Mouse (Mus musculus) kidney, embryonic 15.5 days (tissue): Measurements from ENCODE around the gene Ccnt2. TPM values are rescaled to one million over a fixed set of nuclear protein-coding genes. Genes with fewer than 3 reads are reported as not detected.
"Not testable (repeated sequence)": the region's sequence is repeated elsewhere in the genome, so short reads cannot be mapped to it uniquely, and the experiment has no call there.

ENCODE experiments used
- ATAC-seq: fragments of 200-750 bp; cut with Nextera tagmentation; replicated peaks from 2 replicates; pipeline ENCODE4 v1.8.0; 2017; ENCODE audit warnings: moderate TSS enrichment; ENCODE audit not compliant: low FRiP score
- H3K27ac ChIP-seq: fragments of 300-500 bp; sonication (generic); 2 replicates; pipeline ENCODE4 v1.5.1; 2015; ENCODE audit warnings: mild to moderate bottlenecking, inconsistent platforms
- H3K27me3 ChIP-seq: fragments of 300-500 bp; sonication (generic); 2 replicates; pipeline ENCODE4 v1.6.1; 2015; ENCODE audit warnings: inconsistent platforms
- H3K36me3 ChIP-seq: fragments of 300-500 bp; sonication (generic); 2 replicates; pipeline ENCODE4 v1.6.1; 2015; ENCODE audit warnings: inconsistent platforms
- H3K4me1 ChIP-seq: fragments of 300-500 bp; sonication (generic); 2 replicates; pipeline ENCODE4 v1.6.1; 2015; ENCODE audit warnings: inconsistent platforms
- H3K4me2 ChIP-seq: fragments of 300-500 bp; sonication (generic); 2 replicates; pipeline ENCODE4 v1.6.1; 2015; ENCODE audit warnings: moderate library complexity, mild to moderate bottlenecking, inconsistent platforms
- H3K4me3 ChIP-seq: fragments of 300-500 bp; sonication (generic); replicated peaks from 2 replicates; pipeline ENCODE4 v1.5.1; 2015; ENCODE audit warnings: mild to moderate bottlenecking, inconsistent platforms
- H3K9ac ChIP-seq: fragments of 300-500 bp; sonication (generic); 2 replicates; pipeline ENCODE4 v1.6.1; 2015; ENCODE audit warnings: mild to moderate bottlenecking, inconsistent platforms
- H3K9me3 ChIP-seq: fragments of 300-500 bp; sonication (generic); replicated peaks from 2 replicates; pipeline ENCODE4 v1.6.1; 2016; ENCODE audit warnings: inconsistent platforms
- WGBS: fragments of 180-500 bp; shearing (Covaris S2); methylation state at CpG from one replicate; pipeline ENCODE4 v1.1.7; 2015; ENCODE audit warnings: mixed read lengths; 5-methylcytosine and 5-hydroxymethylcytosine counted together
- polyA plus RNA-seq: library from polyadenylated mRNA; unstranded; fragments of >200 nt; fragmentation: Nextera tagmentation; extraction: Ambion mirVana; gene quantifications from 2 replicates; pipeline ENCODE4 v1.2.1, GENCODE M21; 2015

The Ccnt2 gene
- 79.2 and 82.0 TPM in 2 replicates for polyA plus RNA-seq

- H3K4me3 ChIP-seq, result peak within 1 kb of the TSS; percentile 77
- no peaks in the 10 kb centered on the region for H3K27me3 ChIP-seq
- peaks cover 12% of the 10 kb centered on the region for H3K4me1 ChIP-seq
- WGBS, result under 1% methylated on average over 62 of the region's 63 CpGs
- ATAC-seq, result peak; percentile 99
- H3K9me3 ChIP-seq, result no peaks in the 10 kb centered on the region
- peak within 1 kb of the TSS; percentile 77 for H3K4me2 ChIP-seq
- H3K27ac ChIP-seq, result peak within 1 kb of the TSS; percentile 94
- peaks cover 5% of the 10 kb centered on the region; the same call in 1 of the 2 replicates for H3K36me3 ChIP-seq
- H3K9ac ChIP-seq, result peak within 1 kb of the TSS; percentile 81
These were observed at the start of gene Ccnt2 for GRCm38 (mm10) chr1:127773803-127774500. Gene Ccnt2, plus strand, starts transcription at chr1:127774164.

- Histone ChIP-seq H3K27ac (no peak within 1 kb of the TSS), H3K36me3 (no peaks in the 10 kb centered on the region), H3K4me1 (no peaks in the 10 kb centered on the region), H3K9ac (no peak within 1 kb of the TSS), H3K27me3 (no peaks in the 10 kb centered on the region), H3K9me3 (no peaks in the 10 kb centered on the region), H3K4me3 (no peak within 1 kb of the TSS), H3K4me2 (no peak within 1 kb of the TSS)
- 89% methylated on average over 4 of the region's 4 CpGs for WGBS
- ATAC-seq, result no peak
These were observed 44.9 kb upstream of the Ccnt2 start, which contains the start of gene Acmsd for GRCm38 (mm10) chr1:127729096-127729495. Gene Acmsd, plus strand, starts transcription at chr1:127729413.

GRCm38 (mm10) chr1:127731086-127731485 is 42.9 kb upstream of the Ccnt2 start:
- WGBS, result 37% methylated on average over 3 of the region's 3 CpGs

GRCm38 (mm10) chr1:127732435-127732834 is 41.5 kb upstream of the Ccnt2 start:
- no peak for ATAC-seq
- Histone ChIP-seq H3K4me1 (no peaks in the 10 kb centered on the region), H3K9me3 (no peaks in the 10 kb centered on the region), H3K27ac (no peak overlapping the region), H3K36me3 (no peaks in the 10 kb centered on the region), H3K4me3 (no peak overlapping the region), H3K4me2 (no peak overlapping the region), H3K27me3 (no peaks in the 10 kb centered on the region), H3K9ac (no peak overlapping the region)
- 90% methylated on average over 3 of the region's 3 CpGs for WGBS

More at GRCm38 (mm10) chr1:127731086-127731485, 42.9 kb upstream of the Ccnt2 start:
- H3K9ac ChIP-seq, result no peak overlapping the region
- ATAC-seq, result no peak
- no peaks in the 10 kb centered on the region for H3K36me3 ChIP-seq
- no peaks in the 10 kb centered on the region for H3K4me1 ChIP-seq
- H3K4me3 ChIP-seq, result no peak overlapping the region
- no peak overlapping the region for H3K4me2 ChIP-seq
- H3K9me3 ChIP-seq, result no peaks in the 10 kb centered on the region
- no peak overlapping the region for H3K27ac ChIP-seq
- no peaks in the 10 kb centered on the region for H3K27me3 ChIP-seq

GRCm38 (mm10) chr1:127732841-127733240 is 41.1 kb upstream of the Ccnt2 start:
- H3K4me1 ChIP-seq, result no peaks in the 10 kb centered on the region
- no peaks in the 10 kb centered on the region for H3K27me3 ChIP-seq
- no peaks in the 10 kb centered on the region for H3K36me3 ChIP-seq
- 70% methylated on average over 3 of the region's 3 CpGs for WGBS
- H3K4me3 ChIP-seq, result no peak overlapping the region
- no peak overlapping the region for H3K27ac ChIP-seq
- H3K9me3 ChIP-seq, result no peaks in the 10 kb centered on the region
- no peak for ATAC-seq
- no peak overlapping the region for H3K9ac ChIP-seq
- no peak overlapping the region for H3K4me2 ChIP-seq

GRCm38 (mm10) chr1:127735356-127735755 is 38.6 kb upstream of the Ccnt2 start:
- Histone ChIP-seq H3K9ac (no peak overlapping the region), H3K36me3 (no peaks in the 10 kb centered on the region), H3K4me2 (no peak overlapping the region), H3K9me3 (no peaks in the 10 kb centered on the region), H3K27ac (0 out of 2 replicates have a peak overlapping the region, but pooled peaks have one; percentile 45), H3K27me3 (no peaks in the 10 kb centered on the region), H3K4me1 (no peaks in the 10 kb centered on the region), H3K4me3 (no peak overlapping the region)
- ATAC-seq, result no peak
- 23% methylated on average over 3 of the region's 3 CpGs for WGBS

GRCm38 (mm10) chr1:127750401-127751102 is 23.4 kb upstream of the Ccnt2 start:
- no peaks in the 10 kb centered on the region; the same call in 1 of the 2 replicates for H3K9me3 ChIP-seq
- H3K36me3 ChIP-seq, result no peaks in the 10 kb centered on the region
- no peak for ATAC-seq
- WGBS, result 49% methylated on average over 11 of the region's 11 CpGs
- no peak overlapping the region for H3K9ac ChIP-seq
- H3K4me1 ChIP-seq, result no peaks in the 10 kb centered on the region
- no peak overlapping the region for H3K27ac ChIP-seq
- H3K4me3 ChIP-seq, result no peak overlapping the region
- H3K27me3 ChIP-seq, result no peaks in the 10 kb centered on the region
- H3K4me2 ChIP-seq, result no peak overlapping the region

- 78% methylated on average over 4 of the region's 4 CpGs for WGBS
- Histone ChIP-seq H3K4me1 (no peaks in the 10 kb centered on the region), H3K9ac (no peak overlapping the region), H3K36me3 (no peaks in the 10 kb centered on the region), H3K27ac (no peak overlapping the region), H3K27me3 (no peaks in the 10 kb centered on the region), H3K4me3 (no peak overlapping the region), H3K9me3 (no peaks in the 10 kb centered on the region), H3K4me2 (no peak overlapping the region)
- no peak for ATAC-seq
These were observed 18.2 kb upstream of the Ccnt2 start for GRCm38 (mm10) chr1:127755806-127756205.

GRCm38 (mm10) chr1:127756331-127757163 is 17.4 kb upstream of the Ccnt2 start:
- H3K9me3 ChIP-seq, result no peaks in the 10 kb centered on the region
- H3K27me3 ChIP-seq, result no peaks in the 10 kb centered on the region
- H3K27ac ChIP-seq, result no peak overlapping the region
- no peaks in the 10 kb centered on the region for H3K4me1 ChIP-seq
- H3K9ac ChIP-seq, result no peak overlapping the region
- peak; percentile 73; the same call in 1 of the 2 replicates for ATAC-seq
- WGBS, result 52% methylated on average over 5 of the region's 5 CpGs
- H3K4me2 ChIP-seq, result no peak overlapping the region
- H3K4me3 ChIP-seq, result no peak overlapping the region
- H3K36me3 ChIP-seq, result no peaks in the 10 kb centered on the region

- H3K9me3 ChIP-seq, H3K27me3 ChIP-seq, H3K27ac ChIP-seq, H3K4me1 ChIP-seq, ATAC-seq, H3K36me3 ChIP-seq, H3K4me3 ChIP-seq, H3K9ac ChIP-seq, H3K4me2 ChIP-seq: not testable (repeated sequence)
- WGBS, result 89% methylated on average over 3 of the region's 3 CpGs
These were observed 16.8 kb upstream of the Ccnt2 start for GRCm38 (mm10) chr1:127757164-127757545.

GRCm38 (mm10) chr1:127765468-127765867 is 8.5 kb upstream of the Ccnt2 start:
- ATAC-seq, result no peak
- no peak overlapping the region for H3K9ac ChIP-seq
- H3K27ac ChIP-seq, result no peak overlapping the region
- H3K4me1 ChIP-seq, result no peaks in the 10 kb centered on the region
- H3K9me3 ChIP-seq, result no peaks in the 10 kb centered on the region
- WGBS, result 55% methylated on average over 2 of the region's 2 CpGs
- no peaks in the 10 kb centered on the region for H3K27me3 ChIP-seq
- H3K36me3 ChIP-seq, result no peaks in the 10 kb centered on the region
- no peak overlapping the region for H3K4me3 ChIP-seq
- no peak overlapping the region for H3K4me2 ChIP-seq

GRCm38 (mm10) chr1:127766741-127767140 is 7.2 kb upstream of the Ccnt2 start:
- H3K36me3 ChIP-seq, result no peaks in the 10 kb centered on the region
- H3K9ac ChIP-seq, result no peak overlapping the region
- no peaks in the 10 kb centered on the region for H3K27me3 ChIP-seq
- 89% methylated on average over 2 of the region's 2 CpGs for WGBS
- H3K4me2 ChIP-seq, result no peak overlapping the region
- no peak overlapping the region for H3K27ac ChIP-seq
- H3K4me3 ChIP-seq, result no peak overlapping the region
- H3K4me1 ChIP-seq, result no peaks in the 10 kb centered on the region
- no peak for ATAC-seq
- no peaks in the 10 kb centered on the region for H3K9me3 ChIP-seq
